10 mouse cellular contexts compared by ENCODE assay signal in the genomic region with DNA sequence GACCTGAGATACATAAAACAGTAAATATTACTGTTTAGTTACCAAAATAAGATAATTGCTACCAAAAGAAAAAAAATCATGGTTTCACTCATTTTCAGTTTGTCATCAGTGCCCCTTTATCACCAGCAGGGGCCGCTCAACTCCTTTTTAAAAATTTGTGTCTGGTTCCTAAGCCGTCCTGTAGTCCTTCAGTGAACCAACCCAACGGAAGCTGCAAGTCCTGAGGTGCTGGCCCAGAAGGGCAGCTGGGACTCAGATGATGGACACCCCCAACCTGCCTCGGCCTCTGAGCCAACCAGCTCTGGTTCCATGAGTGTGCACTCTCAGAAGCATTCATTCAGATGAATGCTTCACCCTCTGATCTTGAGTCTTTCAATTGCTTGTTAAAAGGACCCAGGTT. TPM values are rescaled to one million over a fixed set of nuclear protein-coding genes. Genes with fewer than 3 reads are reported as not detected.
DNase-seq lines count a peak whose midpoint lies in the region; ATAC-seq lines count a peak whose summit lies in the region.
"Had no signal": no experiment of that assay in that cellular context is flagged by ENCODE, and none has a peak within 500 bp of the region (broad histone marks: within the 10 kb centered on the region; RNA-seq: fewer than 3 reads in every experiment).

No protein-coding gene starts in this region.

- WGBS in limb, embryonic 10.5 days = 3% methylated on average over 4 of the region's 4 CpGs
- WGBS in midbrain, embryonic 16.5 days = 6% methylated on average over 4 of the region's 4 CpGs

- no peak overlapping the region for H3K4me3 ChIP-seq in limb, embryonic 10.5 days
- no peak overlapping the region for H3K4me3 ChIP-seq in midbrain, embryonic 16.5 days (ENCODE audit: low read depth, low read length)
- H3K4me3 ChIP-seq: embryonic facial prominence, embryonic 13.5 days had no signal

- no peaks in the 10 kb centered on the region for H3K27me3 ChIP-seq in limb, embryonic 10.5 days (ENCODE audit: low read depth, poor library complexity, severe bottlenecking)
- H3K27me3 ChIP-seq in midbrain, embryonic 16.5 days (ENCODE audit: control insufficient read depth, insufficient read depth, low read depth, low read length) = no peaks in the 10 kb centered on the region
- H3K27me3 ChIP-seq: embryonic facial prominence, embryonic 13.5 days had no signal

- peak overlapping the region; percentile 38; the same call in 1 of the 2 replicates for H3K27ac ChIP-seq in limb, embryonic 10.5 days
- H3K27ac ChIP-seq in midbrain, embryonic 16.5 days (ENCODE audit: low read length) = no peak overlapping the region
- H3K27ac ChIP-seq: embryonic facial prominence, embryonic 13.5 days; macrophage had no signal

- no peak overlapping the region for H3K9ac ChIP-seq in midbrain, embryonic 16.5 days (ENCODE audit: low read depth, low read length)
- H3K9ac ChIP-seq: embryonic facial prominence, embryonic 13.5 days had no signal

- ATAC-seq in midbrain, embryonic 16.5 days = 0 out of 2 replicates have a peak, but pooled peaks have one; percentile 54

- no peaks in the 10 kb centered on the region for H3K9me3 ChIP-seq in limb, embryonic 10.5 days (replicated peaks)
- no peaks in the 10 kb centered on the region for H3K9me3 ChIP-seq in midbrain, embryonic 16.5 days (replicated peaks; ENCODE audit: control insufficient read depth, low read length, poor library complexity, severe bottlenecking)

- H3K4me1 ChIP-seq in limb, embryonic 10.5 days = peaks cover 18% of the 10 kb centered on the region
- H3K4me1 ChIP-seq in midbrain, embryonic 16.5 days (ENCODE audit: control insufficient read depth, insufficient read depth, low read length) = no peaks in the 10 kb centered on the region

- DNase-seq in ovary, postnatal 14 days (ENCODE audit: low spot score) = peak; percentile 57
- no peak for DNase-seq in ovary, adult 18-20 months (ENCODE audit: low spot score)
- DNase-seq in adrenal gland, adult 18-20 months (ENCODE audit: low spot score in 2 of 2) = peak; percentile 55 to 70
- DNase-seq in embryo, embryonic 11 days = peak; percentile 83
- DNase-seq in heart, postnatal 4 days = peak; percentile 75
- DNase-seq in limb, embryonic 10.5 days (ENCODE audit: low spot score) = peak; percentile 75
- peak; percentile 42 for DNase-seq in thymus, postnatal 14 days

- peaks cover 18% of the 10 kb centered on the region for H3K36me3 ChIP-seq in limb, embryonic 10.5 days
- H3K36me3 ChIP-seq in midbrain, embryonic 16.5 days (ENCODE audit: control insufficient read depth, insufficient read depth, low read length) = no peaks in the 10 kb centered on the region

- H3K4me2 ChIP-seq in midbrain, embryonic 16.5 days (ENCODE audit: low read length) = no peak overlapping the region
- H3K4me2 ChIP-seq: embryonic facial prominence, embryonic 13.5 days had no signal

RNA-seq across cellular contexts. Expression of a gene that starts 10.2 kb away (rescaled TPM):
- 10 to 100 TPM; 34.8 to 46.1 TPM for total RNA-seq in adrenal gland, adult 18-20 months (2021)
- total RNA-seq in heart, postnatal 4 days (2021) = 10 to 100 TPM; 42.4 to 47.6 TPM
- polyA plus RNA-seq in limb, embryonic 10.5 days (2016; fragmentation: Nextera tagmentation; extraction: Ambion mirVana) = 46.5 and 57.1 TPM in 2 replicates
- polyA plus RNA-seq in midbrain, embryonic 16.5 days (2015; fragmentation: Nextera tagmentation; extraction: Ambion mirVana) = 36.0 and 39.4 TPM in 2 replicates

RNA-seq across cellular contexts. Expression of a gene that starts 10.5 kb away (rescaled TPM):
- total RNA-seq in adrenal gland, adult 18-20 months (2021) = 100 to 1,000 TPM; 367 to 377 TPM
- total RNA-seq in heart, postnatal 4 days (2021) = 100 to 1,000 TPM; 280 to 292 TPM
- polyA plus RNA-seq in limb, embryonic 10.5 days (2016; fragmentation: Nextera tagmentation; extraction: Ambion mirVana) = 154 and 168 TPM in 2 replicates
- 116 and 126 TPM in 2 replicates for polyA plus RNA-seq in midbrain, embryonic 16.5 days (2015; fragmentation: Nextera tagmentation; extraction: Ambion mirVana)
